Mouse (Mus musculus) spleen, postnatal 36 days (tissue): ENCODE results near the gene 4930444G20Rik.
"Not testable (repeated sequence)": the region's sequence is repeated elsewhere in the genome, so short reads cannot be mapped to it uniquely, and the experiment has no call there.

Experiments used
- DNase-seq, 2 experiments: peaks; one replicate each; pipeline ENCODE4 v3.0.0; 2022; ENCODE audit warnings: low spot score in 2 of 2, mixed read lengths in 1 of 2

Gene 4930444G20Rik

DNA sequence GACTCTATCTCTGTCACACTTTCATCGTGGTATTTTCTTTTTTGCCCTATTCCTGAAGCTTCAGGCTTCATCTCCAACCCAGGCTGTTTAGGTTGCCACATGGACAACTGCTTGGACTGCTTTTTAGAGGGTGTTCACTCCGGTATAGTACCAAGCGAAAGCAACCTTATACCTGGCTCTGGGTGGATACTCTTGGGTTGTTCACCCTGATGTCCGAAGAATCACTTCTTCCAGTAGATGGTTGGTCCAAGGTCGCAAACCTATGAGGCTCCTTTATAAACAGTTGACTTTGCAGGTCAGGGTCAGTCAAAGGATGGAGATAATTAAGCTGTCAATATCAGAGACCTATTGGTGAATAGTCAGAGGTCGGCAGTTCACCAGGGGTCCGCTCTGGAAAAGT is at the start of gene 4930444G20Rik:
4930444G20Rik (minus strand) TSS at position 101 of the 400 bp plus-strand sequence.
- not testable (repeated sequence) for DNase-seq

DNA sequence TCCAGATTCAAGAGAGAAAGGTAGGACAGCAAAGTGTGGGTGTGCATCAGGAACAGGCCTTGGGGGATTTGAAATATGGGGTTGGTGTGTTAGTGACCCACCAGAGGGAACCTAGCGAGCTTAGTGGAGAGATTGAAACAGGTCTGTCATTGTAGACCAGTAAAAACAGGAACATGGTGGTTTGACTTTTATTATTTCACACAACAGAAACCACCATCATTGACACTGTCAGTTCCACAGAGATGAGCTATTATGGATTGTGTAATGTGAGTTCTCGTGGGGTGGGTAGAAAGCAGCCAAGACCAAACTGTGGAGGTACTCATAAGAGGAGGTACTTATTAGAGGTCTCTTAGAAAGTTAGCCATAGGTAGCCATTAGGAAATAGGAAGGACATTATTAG is 6.7 kb upstream of the 4930444G20Rik start:
- no peak for DNase-seq

DNA sequence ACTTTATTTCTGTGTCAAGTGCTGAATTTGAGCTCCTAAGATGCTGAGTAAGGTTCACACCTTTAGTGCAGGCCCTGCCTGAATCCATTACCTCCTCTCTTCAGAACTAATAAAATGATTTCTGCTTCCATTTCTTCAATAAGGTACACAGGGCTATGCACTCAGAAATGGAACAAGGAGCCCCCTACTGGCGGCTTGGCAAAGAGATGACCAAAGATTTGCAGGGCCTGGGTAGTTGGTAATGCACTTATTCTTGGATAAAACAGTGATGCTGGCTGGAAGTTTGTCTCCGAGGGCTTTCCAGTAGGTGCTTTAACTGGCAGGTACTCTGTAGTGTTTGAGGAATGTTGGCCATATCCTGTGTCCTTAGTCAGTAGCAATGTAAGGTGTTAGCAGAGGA is 4.9 kb upstream of the 4930444G20Rik start:
- DNase-seq: no peak

DNA sequence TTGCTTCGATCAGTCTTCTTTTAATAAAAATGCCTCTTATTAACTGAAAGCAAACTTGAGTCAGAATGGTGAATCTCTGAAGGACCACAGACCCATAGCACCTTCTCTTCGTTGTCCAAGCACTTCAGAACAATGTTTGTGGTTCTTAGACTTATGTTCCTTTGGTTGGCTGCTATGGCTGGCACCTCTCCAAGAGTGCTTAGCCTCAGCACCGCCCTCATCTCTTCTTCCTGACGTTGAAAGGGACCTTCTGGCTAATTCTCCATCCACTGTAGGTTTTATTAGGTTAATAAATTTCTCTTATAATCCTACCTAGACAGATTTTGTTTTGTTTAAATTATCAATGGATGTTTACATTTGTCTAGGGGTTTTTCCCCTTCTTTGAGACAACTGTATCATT is 2.7 kb upstream of the 4930444G20Rik start:
- DNase-seq: no peak

DNA sequence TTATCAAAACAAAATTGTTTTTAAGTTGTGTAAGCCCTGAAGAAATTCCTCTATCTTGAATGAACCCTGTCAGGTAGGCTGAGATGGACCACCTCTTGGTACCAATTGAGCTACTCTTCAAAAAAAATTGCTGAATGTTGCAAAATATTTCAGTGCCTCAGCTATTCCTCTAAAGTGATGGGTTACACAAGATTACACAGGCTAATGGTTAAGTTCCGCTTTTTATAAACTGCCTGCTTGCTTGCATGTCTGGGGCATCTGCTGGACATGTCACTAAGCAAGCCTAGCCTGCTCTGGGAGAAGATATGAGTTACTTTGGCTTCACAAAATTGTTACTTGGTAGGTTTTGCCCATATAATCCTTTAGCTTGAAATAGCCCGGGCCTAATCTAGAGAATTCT is 2.3 kb upstream of the 4930444G20Rik start:
- no peak for DNase-seq

DNA sequence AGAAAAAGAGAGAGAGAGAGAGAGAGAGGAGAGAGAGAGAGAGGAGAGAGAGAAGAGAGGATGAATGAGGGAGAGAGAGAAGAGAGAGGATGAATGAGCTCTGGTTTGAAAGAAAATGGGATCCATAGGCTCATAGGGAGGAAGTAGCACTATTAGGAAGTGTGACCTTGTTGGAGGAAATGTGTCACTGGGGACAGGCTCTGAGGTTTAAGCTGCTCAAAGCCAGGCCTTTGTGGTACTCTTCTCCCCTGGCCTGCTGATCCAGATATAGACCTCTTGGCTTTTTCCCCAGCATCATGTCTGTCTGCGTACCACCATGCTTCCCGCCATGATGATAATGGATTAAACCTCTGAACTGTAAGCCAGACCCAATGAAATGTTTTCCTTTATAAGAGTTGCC is 8.5 kb downstream of the 4930444G20Rik start:
- DNase-seq: no peak

DNA sequence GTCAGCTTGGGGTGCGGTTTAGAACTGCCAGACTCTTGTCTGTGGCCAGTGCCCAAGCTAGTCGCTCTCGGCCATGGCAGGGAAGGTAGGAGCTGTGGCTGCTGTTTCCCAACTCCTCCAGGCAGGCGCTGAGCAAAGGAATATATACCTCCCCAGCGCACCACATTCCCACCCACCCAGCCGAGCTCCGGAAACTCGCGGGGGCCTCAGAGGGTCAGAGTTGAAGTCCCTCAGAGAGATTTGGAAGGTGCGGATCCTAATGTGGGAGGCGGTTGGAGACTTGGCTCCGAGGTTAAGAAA is 8.9 kb downstream of the 4930444G20Rik start:
- DNase-seq: no peak

DNA sequence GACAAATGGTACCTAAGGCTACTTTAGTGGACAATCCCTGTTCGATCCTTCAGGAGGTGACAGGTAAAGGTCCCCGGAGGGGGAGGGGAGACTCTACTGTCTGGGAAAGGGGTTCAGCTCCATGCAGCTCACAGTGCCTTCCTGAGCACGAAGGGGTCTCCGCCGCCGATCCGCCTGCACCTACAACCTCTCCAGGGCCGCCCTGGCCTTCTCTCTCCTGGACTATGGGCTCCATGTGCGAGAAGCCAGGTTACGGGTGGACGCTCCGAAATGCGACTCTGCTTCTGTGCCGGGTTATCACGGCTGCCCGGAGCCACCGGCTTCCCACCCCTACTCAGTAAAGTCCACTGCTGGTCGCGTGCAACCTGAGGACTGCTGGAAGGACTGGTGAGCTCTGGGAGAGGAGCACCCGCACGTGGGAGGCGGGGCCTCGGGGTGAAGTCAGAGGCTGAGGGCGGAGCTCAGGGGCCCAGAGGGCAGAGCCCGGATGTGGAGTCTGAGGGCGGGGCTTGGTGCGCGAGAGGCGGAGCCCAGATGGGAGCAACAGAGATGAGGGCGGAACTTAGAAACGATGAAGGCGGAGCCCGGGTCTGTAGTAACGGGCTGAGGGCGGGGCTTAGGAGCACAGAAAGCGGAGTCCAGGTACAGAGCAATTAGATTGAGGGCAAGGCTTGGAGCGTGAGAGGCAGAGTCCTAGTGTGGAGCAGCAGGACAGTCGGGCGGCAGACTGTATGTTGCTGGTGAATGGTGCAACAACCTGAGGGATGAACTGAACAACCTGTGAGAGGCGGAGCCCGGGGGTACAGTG is 9.5 kb downstream of the 4930444G20Rik start:
- DNase-seq: peak; percentile 92 to 95

DNA sequence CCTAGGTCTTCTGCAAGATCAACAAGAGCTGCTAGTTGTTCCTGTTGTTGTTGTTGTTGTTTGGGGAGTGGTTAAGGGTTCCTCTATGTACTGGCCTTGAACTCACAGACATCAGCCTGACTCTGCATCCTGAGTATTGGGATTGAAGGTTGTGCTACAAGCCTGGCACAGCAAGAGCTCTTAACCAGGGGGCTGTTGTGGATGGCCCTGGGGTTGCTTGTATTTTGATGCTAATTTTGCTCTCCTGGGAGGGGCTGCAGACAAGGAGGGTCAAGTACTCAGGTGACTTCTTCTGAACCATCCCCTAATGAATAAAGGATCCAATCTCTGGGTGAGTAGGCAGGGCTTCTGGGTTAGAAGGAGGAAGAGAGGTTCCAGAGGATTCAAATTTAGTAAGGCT is 12.6 kb downstream of the 4930444G20Rik start:
- no peak for DNase-seq

DNA sequence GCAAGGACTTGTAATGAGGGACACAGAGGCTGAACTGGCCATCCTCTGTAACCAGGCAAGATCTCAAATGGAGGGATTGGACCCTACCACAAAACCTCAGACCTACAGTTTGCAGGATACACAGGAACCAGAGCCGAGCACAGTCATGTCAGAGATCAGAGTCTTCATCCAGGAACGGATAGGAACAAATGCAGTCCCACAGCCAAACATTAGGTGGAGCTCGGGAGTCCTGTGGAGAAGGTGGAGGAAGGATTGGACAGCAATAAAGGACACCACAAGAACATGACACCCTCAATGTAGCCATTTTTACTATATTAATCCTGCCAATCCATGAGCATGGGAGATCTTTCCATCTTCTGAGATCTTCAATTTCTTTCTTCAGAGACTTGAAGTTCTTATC is 31.6 kb downstream of the 4930444G20Rik start:
- DNase-seq: peak; percentile 18 to 30

DNA sequence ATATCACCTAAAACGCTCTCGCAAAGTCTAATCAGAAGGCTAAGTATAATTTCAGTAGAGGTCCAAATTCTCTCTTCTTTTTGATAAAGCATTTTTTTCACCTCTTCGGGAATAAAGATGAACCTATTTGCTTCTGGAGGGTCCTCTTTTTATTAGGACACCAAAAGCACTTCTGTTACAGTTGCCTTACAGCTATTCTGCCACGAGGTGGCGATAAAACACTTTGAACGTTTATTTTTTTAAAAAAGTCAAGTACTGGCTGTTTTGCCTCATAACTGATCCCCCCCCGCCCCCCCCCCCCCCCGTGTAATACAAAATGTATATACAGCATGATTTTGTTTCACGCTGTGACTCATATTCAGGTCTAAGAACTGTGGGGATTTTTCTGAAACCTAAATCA is 33.6 kb downstream of the 4930444G20Rik start:
- no peak for DNase-seq

DNA sequence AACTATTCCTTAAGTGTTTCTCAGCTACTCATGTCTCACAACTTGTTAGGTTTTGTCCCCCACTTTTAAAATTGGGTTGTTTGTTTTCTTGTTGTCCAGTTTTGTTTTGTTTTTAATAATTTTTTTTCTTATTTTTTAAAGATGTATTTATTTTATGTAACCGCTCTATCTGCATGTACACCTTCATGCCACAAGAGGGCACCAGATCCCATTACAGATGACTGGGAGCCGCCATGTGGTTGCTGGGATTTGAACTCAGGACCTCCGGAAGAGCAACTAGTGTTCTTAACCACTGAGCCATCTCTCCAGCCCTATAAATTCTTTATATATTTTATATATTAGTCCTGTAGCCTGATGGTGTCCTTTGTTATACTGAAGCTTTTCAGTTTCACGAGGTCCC is 49.3 kb downstream of the 4930444G20Rik start:
- DNase-seq: no peak

DNA sequence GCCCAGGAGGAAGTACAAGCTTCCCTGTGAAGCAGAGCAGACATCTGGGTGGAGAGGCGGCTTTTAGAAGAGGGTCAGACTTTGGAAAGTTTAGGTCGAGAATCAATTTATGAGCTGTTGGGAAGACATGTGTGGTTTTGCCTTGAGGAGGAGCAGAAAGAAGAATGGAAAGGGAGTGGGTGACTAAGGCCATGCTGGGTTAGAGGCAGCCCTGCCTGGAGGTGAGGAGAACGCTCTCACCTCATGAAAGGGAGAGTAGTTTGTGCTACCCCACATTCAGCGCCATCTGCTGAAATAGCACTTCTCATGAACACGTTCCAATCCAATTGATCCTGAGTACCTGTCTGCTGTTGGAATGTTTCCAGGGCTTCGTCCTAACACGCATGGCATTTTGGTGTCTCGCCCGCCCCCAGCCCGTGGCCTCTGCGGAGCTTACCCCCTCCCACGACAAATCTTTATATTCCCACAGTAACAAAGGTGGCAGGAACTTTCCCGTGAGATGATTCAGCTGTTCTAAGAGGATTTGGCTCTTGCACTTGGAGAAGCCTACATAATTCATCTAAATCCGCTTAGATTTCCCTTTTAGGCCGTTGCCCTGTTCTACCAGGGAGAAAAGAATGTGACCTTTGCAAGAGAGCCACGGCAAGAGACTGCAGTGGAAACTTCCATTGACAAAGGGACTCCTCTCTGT is 50.3 kb downstream of the 4930444G20Rik start:
- DNase-seq: no peak
